Mouse (Mus musculus) cerebral cortex, adult 2 months (tissue): ENCODE measurements around the gene Atg4b.

Experiments used
- WGBS: fragments of 180-500 bp; shearing (Covaris S2); methylation state at CpG from one replicate; pipeline ENCODE4 v1.1.7; 2018; 5-methylcytosine and 5-hydroxymethylcytosine counted together

The Atg4b gene

DNA sequence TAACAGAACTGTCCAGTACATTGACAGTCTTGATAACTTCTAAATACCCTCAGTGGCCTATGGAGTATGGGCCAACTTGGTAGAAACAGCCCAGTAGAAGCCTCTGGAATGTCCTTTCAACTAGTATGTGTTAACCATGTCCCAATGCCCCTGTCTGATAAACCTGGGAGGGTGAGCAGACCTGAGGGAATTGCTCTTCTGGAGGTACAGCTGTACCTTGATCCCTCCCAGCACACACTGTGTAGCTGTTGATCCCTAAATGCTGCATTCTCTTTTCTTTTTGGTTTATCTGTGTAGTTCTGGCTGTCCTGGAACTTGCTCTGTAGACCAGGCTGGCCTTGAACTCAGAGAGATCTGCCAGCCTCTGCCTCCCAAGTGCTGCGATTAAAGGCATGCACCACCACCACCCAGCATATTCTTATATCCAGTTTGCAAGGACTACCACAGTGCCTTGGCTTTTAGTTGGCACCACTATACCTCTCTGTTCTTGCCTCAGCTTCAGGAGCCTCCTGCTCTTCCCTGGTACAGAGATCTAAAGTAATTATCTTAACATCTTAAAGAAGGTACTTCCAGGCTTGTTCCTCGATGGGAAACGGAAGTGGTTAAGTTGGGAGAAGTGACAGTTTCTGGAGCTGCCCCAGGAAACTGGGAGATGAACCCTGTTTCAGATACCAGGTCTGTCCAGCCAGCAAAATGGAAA, 72.6 kb downstream of the Atg4b start:
- WGBS, result 55% methylated on average over 3 of the region's 3 CpGs

DNA sequence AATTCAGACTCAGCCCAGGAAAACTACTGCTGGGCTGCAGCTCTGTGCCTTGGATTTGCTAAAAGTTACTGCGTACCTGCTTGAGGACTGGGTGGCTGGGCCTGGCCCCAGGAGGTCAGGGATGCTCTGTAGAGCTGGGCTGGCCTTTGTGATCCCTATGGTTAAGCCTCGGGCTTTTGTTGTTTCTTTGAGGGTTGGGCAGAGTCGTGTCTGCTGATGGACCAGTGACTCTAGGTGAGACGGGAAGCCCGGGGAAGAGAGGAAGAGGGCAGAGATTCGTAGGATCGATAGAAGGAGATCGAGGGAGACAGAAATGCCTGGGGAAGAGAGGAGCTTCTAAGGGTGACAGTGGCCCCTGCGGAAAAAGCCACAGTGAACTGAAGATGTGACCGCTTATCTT, 73.3 kb downstream of the Atg4b start, which contains the start of gene D2hgdh:
Gene D2hgdh, plus strand, starts transcription at position 301 of the 400 bp plus-strand sequence.
- WGBS, result 9% methylated on average over 10 of the region's 10 CpGs

DNA sequence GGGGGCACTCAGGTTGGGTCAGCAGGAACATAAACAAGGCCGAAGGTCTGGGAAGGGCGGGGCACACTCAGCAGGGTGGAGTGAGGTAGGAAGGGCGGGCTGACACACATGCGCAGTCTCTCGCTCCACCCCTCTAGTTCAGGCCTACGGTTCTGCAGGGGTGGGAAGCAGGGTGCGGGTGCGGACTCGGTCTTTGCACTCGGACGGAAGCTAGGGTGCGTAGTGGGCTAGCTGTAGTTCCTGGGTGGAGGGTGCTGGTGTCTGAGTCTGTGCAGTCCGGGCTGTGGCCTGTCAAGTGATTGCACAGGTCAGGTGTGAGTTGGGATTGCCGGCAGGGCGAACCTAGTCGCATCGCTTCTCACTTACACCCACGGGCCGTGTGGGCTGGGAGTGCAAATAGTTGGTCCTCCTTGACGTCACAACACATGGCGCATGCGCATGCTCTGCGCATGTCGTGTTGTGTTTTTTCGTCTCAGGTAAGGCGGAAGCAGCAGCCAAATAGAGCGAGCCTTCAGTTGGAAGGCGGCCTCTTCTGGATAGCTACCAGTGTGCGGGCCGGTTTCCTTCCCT, 73.9 kb downstream of the Atg4b start:
- WGBS, result under 1% methylated on average over 30 of the region's 30 CpGs

DNA sequence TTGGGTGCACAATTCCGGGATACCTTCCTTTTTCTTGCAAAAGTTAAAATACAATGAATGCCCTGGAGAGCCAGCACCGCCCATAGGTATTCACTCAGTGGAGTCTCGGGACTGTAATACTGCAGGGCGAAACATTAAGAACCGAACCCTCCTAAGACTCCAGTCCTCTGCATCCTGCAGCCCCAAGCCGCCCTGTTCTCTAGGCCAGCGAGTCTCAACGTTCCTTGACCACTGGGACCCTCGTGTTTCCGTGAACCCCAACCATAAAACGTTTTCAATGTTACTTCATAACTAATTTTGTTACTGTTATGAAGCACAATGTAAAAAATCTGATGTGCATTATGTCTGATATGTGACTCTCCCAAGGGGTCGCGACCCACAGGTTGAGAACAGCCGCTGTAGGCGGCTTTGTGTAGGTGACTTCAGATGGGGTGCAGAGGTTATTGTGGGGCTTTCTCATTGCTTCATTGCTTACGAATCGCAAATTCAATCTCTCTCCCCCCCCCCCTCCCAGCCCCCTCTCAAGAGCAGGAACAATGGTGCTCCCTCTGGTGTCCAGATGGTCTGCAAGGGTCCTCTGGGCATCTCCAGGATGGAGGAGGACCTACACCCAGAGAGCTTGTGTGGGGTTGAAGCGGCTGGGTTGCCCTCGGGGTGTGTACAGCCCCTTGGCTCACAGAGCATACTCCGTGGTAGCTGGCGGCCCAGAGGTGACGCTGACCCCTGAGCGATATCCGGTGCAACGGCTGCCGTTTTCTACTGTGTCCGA, 74.7 kb downstream of the Atg4b start:
- WGBS, result 44% methylated on average over 27 of the region's 27 CpGs

DNA sequence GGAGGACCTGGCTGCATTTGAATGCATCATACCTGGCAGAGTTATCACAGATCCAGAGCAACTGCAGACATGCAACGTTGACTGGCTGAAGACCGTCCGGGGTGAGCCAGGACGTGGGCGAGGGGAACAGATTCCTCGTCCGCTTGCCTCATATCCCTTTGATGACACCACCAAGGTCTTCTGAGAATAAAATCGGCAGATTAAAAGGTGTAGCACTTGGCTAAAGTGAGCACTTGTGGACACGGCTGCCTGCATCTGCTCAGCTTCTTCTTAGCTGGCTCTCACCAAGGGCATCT, 75.2 kb downstream of the Atg4b start:
- 91% methylated on average over 9 of the region's 9 CpGs for WGBS

DNA sequence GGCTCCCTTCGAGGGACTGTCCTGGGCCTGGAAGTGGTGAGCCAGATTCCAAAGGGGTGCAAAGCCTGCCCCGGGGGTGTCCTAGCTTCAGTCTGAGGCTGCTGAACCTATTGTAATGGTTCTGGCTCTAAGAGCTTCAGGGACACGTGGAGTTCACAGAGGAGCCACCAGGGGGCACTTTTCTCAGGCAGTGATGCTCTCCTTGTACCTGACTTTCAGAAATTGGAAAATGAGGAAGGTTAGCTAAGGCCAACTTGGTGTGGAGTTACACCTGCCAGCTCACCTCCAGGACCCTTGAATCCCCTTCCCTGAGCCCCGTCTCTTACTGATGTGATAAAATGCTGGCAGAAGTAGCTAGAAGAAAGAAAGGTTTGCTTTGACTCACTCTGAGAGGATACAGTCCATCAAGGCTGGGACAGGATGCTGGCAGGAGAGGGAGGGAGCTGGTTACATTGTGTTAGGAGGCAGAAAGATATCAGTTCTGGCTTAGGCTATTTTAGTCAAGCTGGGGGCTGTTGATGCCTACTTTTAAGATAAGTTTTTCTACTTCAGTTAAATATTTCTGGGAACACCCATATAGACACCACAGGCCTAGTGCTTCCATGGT, 81.6 kb downstream of the Atg4b start:
- WGBS, result 66% methylated on average over 3 of the region's 4 CpGs

DNA sequence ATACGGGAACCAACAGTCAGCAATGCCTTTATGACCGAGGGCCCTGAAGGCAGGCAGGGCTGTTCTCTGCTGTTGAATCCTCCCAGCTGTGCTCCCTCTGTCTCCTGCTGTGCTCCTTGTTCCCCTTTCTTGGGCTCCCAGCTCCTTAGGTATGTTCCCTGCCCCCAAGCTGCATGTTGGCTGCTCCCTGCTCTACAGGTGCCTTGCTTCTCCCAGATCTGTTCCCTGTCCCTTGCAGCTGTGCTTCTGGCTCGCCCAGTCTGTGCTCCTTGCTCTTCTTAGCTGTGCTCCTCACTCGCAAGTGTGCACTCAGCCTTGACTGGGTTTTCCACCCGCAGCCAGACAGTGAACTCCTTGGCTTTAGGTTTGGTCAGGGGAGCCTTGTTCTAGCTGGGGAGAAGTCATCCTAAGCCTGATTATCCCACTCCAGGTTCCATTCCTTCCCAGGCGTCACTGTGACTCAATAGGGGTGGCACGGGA, 83.4 kb downstream of the Atg4b start:
- 87% methylated on average over 7 of the region's 7 CpGs for WGBS

DNA sequence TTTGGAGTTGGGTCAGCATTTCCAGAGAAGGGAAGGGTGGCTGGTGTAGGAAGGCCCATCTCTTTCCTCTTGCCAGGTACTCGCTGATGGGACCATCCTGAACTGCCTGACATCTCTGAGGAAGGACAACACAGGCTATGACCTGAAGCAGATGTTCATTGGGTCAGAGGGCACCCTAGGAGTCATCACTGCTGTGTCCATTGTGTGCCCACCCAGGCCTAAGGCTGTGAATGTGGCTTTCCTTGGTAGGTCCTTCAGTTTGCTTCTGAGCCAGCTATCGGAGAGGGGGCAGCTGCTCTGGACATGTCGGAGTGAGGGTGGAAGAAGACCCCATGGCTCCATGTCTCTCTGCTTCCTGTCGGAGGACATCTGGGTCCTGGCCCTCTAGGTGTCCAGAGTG, 83.9 kb downstream of the Atg4b start:
- 91% methylated on average over 4 of the region's 4 CpGs for WGBS

DNA sequence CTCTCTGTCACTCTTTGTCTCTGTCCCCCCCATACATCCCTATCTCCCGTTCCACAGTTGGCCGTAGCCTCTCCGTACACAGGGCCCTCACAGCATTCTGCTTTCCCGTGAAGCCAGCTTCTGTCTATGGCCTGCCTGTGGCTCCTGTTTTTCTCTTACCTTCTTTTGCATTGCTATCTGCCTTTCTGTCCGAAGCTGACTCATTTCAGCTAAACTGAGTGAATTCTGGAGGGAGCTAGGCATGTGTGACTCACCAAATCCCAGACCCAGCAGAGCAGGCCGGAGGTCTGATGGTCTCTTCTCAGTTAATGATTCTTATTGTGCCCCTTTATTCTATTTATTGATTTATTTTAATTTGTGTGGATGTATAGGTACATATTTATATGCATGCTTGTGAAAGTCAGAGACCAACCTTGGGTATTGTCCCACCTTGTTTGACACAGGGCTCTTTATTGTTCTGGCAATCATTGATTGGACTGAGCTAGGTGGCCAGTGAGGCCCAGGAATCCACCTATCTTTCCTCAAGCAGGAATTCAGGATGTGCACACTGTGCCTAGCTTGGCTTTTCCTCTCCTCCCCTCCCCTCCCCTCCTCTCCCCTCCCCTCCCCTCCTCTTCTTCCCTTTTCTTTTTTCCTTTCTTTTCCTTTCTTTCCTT, 84.7 kb downstream of the Atg4b start:
- 83% methylated on average over 6 of the region's 6 CpGs for WGBS

DNA sequence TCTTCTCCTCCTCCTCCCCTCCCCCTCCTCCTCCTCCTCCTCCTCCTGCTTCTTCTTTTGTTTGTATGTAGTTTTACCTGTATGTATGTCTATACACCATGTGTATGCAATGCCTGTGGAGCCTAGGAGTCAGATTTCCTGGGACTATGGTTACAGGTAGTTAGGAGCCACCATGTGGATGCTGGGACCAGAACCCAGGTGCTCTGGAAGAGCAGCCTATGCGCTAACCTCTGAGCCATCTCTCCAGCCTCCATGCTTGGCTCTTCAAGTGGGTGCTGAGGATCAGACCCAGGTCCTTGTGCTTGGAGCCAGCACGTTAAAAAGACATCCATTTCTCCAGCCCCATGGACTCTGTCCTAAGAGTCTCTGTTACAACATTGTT, 85.2 kb downstream of the Atg4b start:
- 96% methylated on average over 2 of the region's 2 CpGs for WGBS

DNA sequence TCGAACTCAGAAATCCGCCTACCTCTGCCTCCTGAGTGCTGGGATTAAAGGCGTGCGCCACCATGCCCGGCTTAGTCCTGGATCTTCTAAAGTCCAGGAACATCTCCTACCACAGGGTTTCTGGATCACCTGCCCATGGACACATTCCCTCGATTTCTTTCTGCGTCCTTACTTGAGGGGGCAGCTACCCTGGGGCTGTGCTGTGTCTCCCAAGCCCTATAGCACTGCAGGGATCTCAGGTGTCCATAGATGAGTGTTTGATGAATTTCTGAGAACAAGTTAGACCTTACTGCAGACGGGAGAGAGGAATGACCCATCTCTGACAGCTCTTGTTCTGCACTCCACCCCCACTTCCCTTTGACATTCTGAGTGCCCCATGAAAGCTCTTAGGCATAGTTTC, 86.0 kb downstream of the Atg4b start:
- 97% methylated on average over 8 of the region's 8 CpGs for WGBS

DNA sequence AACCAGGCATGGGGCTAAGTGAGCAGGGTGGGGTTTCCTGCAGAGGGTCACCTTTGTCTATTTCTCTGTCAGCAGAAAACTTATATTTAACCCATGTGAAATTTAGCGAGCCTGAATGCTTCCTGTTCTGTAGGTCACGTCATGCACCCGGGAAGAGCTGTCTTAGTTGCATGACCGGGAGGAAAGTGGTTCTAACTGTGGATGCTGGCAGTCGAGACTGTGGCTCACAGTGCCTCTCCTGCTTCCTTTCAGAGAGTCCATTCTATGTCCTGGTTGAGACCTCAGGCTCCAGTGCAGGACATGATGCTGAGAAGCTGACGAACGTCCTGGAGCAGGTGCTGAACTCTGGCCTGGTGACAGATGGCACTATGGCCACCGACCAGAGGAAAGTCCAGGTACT, 87.3 kb downstream of the Atg4b start:
- WGBS, result 94% methylated on average over 8 of the region's 8 CpGs
